In the genomic region with DNA sequence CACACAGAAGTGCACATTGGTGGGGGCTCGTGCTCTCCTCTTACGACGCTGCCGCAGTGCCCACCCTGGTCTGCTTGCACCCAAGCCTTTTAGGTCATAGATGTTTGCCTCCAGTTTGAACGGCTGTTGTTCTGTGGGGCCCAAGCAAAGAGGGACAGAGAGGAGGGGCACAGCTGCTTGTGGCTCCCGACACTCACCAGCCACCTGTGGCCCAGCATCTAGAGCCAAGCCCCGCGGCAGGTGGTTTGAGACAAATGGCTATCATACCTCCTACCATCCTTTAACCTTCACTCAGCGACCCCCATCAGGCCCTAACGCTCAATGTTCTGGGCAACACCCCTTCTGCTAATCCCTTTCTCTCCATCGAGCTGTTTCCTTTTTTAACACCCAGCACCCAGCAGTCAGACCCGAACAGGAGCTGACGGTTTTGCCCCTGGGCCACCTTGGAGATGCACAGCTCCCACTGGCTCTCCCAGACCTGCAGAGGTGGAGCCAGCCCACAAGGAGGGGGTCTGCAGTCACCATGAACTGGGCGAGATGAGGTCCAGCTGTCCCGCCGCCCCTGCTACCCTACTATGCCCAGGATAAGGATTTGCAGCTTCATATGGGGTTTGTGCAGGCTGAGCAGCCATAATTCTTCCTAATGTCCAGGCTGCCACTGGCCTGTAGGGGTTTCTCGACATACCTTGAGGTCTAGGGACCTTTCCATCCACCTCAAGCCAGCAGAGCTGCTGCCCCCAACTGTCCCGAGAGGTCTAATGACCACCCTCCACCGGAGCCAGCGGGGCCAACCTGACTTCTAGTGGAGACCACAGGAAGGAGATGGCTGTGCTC, we compare ENCODE assay signal across 10 mouse cellular contexts. TPM values are rescaled to one million over a fixed set of nuclear protein-coding genes. Genes with fewer than 3 reads are reported as not detected.
DNase-seq lines count a peak whose midpoint lies in the region; ATAC-seq lines count a peak whose summit lies in the region.
"Had no signal": no experiment of that assay in that cellular context is flagged by ENCODE, and none has a peak within 500 bp of the region (broad histone marks: within the 10 kb centered on the region; RNA-seq: fewer than 3 reads in every experiment).

No protein-coding gene starts in this region.

- DNase-seq in kidney, postnatal 36 days, result no peak
- peak; percentile 31 to 41 for DNase-seq in frontal cortex, postnatal 10 days (ENCODE audit: low spot score in 2 of 2)
- peak; percentile 65 to 73 for DNase-seq in left cerebral cortex, postnatal 36 days (ENCODE audit: low spot score in 2 of 2)
- DNase-seq in right cerebral cortex, postnatal 14 days, result peak; percentile 48
- no peak for DNase-seq in heart, adult 18-20 months
- DNase-seq in B cell, adult 2 months, result no peak
- DNase-seq in lung, postnatal 36 days, result no peak

- no peaks in the 10 kb centered on the region for H3K36me3 ChIP-seq in kidney, embryonic 14.5 days (ENCODE audit: control insufficient read depth, insufficient read depth, low read length)

- ATAC-seq in kidney, embryonic 14.5 days (ENCODE audit: low FRiP score, low TSS enrichment), result peak; percentile 29; the same call in 1 of the 2 replicates

- WGBS in kidney, embryonic 14.5 days, result 13% methylated on average over 20 of the region's 20 CpGs

- H3K27ac ChIP-seq in kidney, embryonic 14.5 days (ENCODE audit: low read depth, low read length), result no peak overlapping the region

- peaks cover 37% of the 10 kb centered on the region for H3K27me3 ChIP-seq in kidney, embryonic 14.5 days (ENCODE audit: control insufficient read depth, insufficient read depth, low read length)

- no peak overlapping the region for H3K4me3 ChIP-seq in kidney, embryonic 14.5 days (ENCODE audit: low read length)

- intact Hi-C loops in left cerebral cortex, postnatal 36 days (cut with DNase I), result loop anchor here (2.0 to 5.0 kb wide), 2 partner anchors 21 to 36 kb away; partner anchors contain the start of genes Echs1, Fuom and Paox

- no peak overlapping the region for H3K9ac ChIP-seq in kidney, embryonic 14.5 days (ENCODE audit: low read depth, low read length)

- H3K4me1 ChIP-seq in kidney, embryonic 14.5 days (ENCODE audit: control insufficient read depth, insufficient read depth, low read length), result peaks cover 3% of the 10 kb centered on the region; the same call in 1 of the 2 replicates

- no peak overlapping the region; the same call in 1 of the 2 replicates for H3K4me2 ChIP-seq in kidney, embryonic 14.5 days (replicated peaks; ENCODE audit: low read depth, low read length)

- no peaks in the 10 kb centered on the region for H3K9me3 ChIP-seq in kidney, embryonic 14.5 days (ENCODE audit: control insufficient read depth, low read length)

RNA-seq across cellular contexts. Expression of gene Caly, which starts 0.7 kb away (rescaled TPM):
- 0.91 TPM in 2 replicates for polyA plus RNA-seq in kidney, embryonic 14.5 days (2014; fragmentation: Nextera tagmentation; extraction: Ambion mirVana)
- 100 to 1,000 TPM; 191 TPM for total RNA-seq in left cerebral cortex, postnatal 36 days (2021)
- total RNA-seq in heart, adult 18-20 months (2021), result not detected
- total RNA-seq: hematopoietic stem cell, adult 5-6 weeks; neutrophil, adult 5-6 weeks had no signal

RNA-seq across cellular contexts. Expression of gene Prap1, which starts 11.6 kb away (rescaled TPM):
- polyA plus RNA-seq in kidney, embryonic 14.5 days (2014; fragmentation: Nextera tagmentation; extraction: Ambion mirVana), result 0.38 TPM in 1 of 2 replicates, not detected in the other
- not detected for total RNA-seq in left cerebral cortex, postnatal 36 days (2021)
- not detected for total RNA-seq in heart, adult 18-20 months (2021)
- total RNA-seq: hematopoietic stem cell, adult 5-6 weeks; neutrophil, adult 5-6 weeks had no signal

RNA-seq across cellular contexts. Expression of gene Fuom, which starts 20.6 kb away (rescaled TPM):
- polyA plus RNA-seq in kidney, embryonic 14.5 days (2014; fragmentation: Nextera tagmentation; extraction: Ambion mirVana), result 32.4 and 36.2 TPM in 2 replicates
- total RNA-seq in left cerebral cortex, postnatal 36 days (2021), result 10 to 100 TPM; 47.5 to 52.8 TPM
- 10 to 100 TPM; 76.2 to 87.2 TPM for total RNA-seq in heart, adult 18-20 months (2021)

RNA-seq across cellular contexts. Expression of gene Msx3, which starts 32.7 kb away (rescaled TPM):
- not detected in 2 replicates for polyA plus RNA-seq in kidney, embryonic 14.5 days (2014; fragmentation: Nextera tagmentation; extraction: Ambion mirVana)
- under 1 TPM; 0.20 to 0.25 TPM for total RNA-seq in left cerebral cortex, postnatal 36 days (2021)
- not detected for total RNA-seq in heart, adult 18-20 months (2021)
- total RNA-seq: hematopoietic stem cell, adult 5-6 weeks; neutrophil, adult 5-6 weeks had no signal

RNA-seq across cellular contexts. Expression of gene Paox, which starts 34.0 kb away (rescaled TPM):
- 20.7 and 24.8 TPM in 2 replicates for polyA plus RNA-seq in kidney, embryonic 14.5 days (2014; fragmentation: Nextera tagmentation; extraction: Ambion mirVana)
- total RNA-seq in left cerebral cortex, postnatal 36 days (2021), result 1 to 10 TPM; 5.6 TPM
- 1 to 10 TPM; 3.6 to 5.5 TPM for total RNA-seq in heart, adult 18-20 months (2021)

Comparison
In these comparisons a context has a peak if more than half of its experiments do, and no peak if none do; other contexts are left out.
1. DNase-seq: peak in frontal cortex, postnatal 10 days (2 of 2), left cerebral cortex, postnatal 36 days (2 of 2) and right cerebral cortex, postnatal 14 days (single experiment); none in kidney, postnatal 36 days (0 of 2), heart, adult 18-20 months (0 of 2), B cell, adult 2 months (0 of 2) and lung, postnatal 36 days (single experiment).
2. RNA of gene Caly, which starts 0.7 kb away (total RNA-seq): 191 TPM in left cerebral cortex, postnatal 36 days; not detected in heart, adult 18-20 months; every median in the first group is over 100 times any median in the second.